Mouse (Mus musculus): ENCODE measurements around the gene Ccdc124.

- no peak for TF ChIP-seq CTCF (IDR thresholded peaks at IDR 0.05; ENCODE audit: borderline replicate concordance, extremely low read depth, insufficient read depth, insufficient read length)
- no peak for TF ChIP-seq POLR2A (IDR thresholded peaks at IDR 0.05; ENCODE audit: borderline replicate concordance, extremely low read depth, insufficient read depth, insufficient read length, poor library complexity, severe bottlenecking)
These were observed 21.2 kb upstream of the Ccdc124 start for GRCm38 (mm10) chr8:70894771-70895545.
